Mouse (Mus musculus): ENCODE measurements around the gene Cep19.
"Not testable (repeated sequence)": the region's sequence is repeated elsewhere in the genome, so short reads cannot be mapped to it uniquely, and the experiment has no call there.

Gene Cep19

DNA sequence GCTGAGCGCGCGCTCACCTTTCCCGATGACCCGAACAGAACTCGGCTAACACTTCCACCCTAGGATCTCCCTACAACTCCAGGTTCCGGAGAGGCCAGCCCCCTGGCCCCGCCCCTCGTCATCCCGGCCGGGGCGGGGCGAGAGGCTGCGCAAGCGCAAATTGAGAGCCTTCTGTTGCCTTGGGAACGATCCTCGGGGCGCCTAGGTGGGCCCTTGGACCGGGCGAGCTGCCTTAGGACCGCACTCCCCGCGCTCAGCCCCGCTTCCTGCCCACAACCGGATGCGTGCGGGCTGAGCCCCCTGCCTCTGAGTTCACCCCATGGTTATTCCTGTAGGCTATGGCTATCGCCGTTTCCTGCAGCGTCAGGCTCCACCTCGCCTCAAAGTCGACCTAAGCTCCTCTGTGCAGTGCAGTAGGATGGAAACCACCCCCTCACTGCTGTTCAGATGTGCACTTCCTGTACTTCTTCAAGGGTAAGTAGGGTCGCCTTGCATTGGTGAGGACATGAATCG is at the start of gene Cep19, which contains the start of gene Pigx:
Gene Cep19 (plus strand): TSS at position 163 of the 513 bp plus-strand sequence.
Gene Pigx (minus strand): TSS at position 103 of the 513 bp plus-strand sequence.
- DNase-seq (ENCODE audit: low read depth): peak; percentile 93

DNA sequence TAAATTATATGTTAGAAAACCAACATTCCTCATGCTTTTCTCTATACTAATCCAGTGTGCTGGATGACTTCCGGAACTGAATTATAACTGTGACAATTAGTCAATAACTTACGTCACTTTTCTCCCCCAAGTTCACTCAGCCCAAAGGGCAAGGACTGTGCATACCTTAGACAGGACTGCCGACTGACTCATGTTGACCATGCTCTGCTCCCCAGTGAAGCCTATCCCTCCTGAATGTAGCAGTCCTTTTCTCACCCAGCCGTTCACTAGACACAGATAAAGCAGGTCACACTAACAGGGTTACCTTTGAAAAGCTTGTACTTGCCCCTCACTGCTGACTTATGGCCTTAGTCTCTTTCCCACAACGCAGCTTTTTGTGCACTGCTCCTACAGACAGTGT is 40.8 kb upstream of the Cep19 start:
- DNase-seq (ENCODE audit: low read depth): no peak

DNA sequence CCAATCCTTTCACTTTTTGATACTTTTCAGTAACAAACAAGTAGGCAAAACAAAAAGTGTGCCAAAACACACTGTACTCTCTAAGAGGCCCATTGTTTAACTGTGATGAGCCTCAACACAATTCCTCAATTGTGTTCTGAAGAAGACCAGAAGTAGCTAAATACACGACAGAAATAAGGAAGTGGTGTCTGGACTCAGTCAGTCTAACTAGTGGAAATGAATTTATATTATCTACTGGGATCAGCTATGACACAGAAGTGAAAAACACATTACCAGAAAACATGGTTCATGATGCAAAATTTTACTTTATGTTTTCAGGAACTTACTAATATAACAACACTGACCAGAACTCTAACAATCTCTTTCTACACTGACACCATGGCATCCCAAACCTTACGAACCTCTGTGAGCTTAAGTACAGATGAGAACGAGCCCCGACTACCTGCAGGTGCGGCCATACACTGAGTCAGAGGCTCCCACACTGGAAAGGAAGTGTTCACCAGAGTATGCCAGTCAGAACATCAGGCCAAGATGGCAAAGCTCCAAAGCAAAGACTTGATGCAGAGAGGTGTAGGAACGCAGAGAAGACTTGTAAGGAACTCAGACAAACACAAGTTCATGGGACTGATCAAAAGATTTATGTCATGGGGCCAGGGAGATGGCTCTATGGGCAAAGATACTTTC is 39.6 kb upstream of the Cep19 start:
- DNase-seq (ENCODE audit: low read depth): peak; percentile 64

DNA sequence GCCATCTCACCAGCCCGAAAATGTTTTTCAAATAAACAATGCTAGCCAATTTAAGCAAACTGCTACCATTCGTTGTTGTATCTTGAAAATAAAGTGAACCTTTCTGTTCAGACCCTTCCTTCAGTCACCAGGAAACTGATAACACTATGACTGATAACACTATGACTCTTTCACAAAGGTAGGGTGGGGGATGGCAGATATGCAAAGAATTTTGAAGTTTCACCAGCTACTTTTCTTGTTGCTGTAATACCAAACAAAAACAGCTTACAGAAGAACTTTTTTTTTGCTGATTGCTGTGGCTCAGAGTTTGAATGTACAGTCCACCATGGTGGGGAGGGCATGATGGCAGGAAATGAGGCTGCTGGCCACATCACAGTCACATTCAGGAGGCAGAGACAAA is 37.4 kb upstream of the Cep19 start:
- peak; percentile 56 for DNase-seq (ENCODE audit: low read depth)

- no peak for DNase-seq (ENCODE audit: low read depth)
Measured at GRCm38 (mm10) chr16:32063900-32064299, 35.7 kb upstream of the Cep19 start.

DNA sequence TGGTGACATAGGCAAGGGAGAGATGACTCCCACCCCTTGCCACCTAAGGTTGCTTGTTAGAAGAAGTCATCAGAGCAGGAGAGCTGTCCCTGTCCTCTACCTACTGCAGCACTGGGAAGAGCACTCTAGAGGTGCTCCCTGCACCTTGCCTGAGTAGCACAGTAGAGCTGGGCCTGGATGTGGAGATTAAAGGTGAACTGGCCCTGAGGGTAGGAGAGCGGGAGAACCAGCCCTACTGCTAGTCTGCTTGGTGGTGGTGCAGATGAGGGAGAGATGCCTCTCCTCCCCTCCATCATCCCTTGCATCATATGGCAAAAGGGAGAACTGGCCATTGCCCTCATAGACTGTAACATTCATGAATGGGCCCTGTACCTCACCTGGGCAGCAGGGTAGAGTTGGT is 32.7 kb upstream of the Cep19 start:
- no peak for DNase-seq (ENCODE audit: low read depth)

DNA sequence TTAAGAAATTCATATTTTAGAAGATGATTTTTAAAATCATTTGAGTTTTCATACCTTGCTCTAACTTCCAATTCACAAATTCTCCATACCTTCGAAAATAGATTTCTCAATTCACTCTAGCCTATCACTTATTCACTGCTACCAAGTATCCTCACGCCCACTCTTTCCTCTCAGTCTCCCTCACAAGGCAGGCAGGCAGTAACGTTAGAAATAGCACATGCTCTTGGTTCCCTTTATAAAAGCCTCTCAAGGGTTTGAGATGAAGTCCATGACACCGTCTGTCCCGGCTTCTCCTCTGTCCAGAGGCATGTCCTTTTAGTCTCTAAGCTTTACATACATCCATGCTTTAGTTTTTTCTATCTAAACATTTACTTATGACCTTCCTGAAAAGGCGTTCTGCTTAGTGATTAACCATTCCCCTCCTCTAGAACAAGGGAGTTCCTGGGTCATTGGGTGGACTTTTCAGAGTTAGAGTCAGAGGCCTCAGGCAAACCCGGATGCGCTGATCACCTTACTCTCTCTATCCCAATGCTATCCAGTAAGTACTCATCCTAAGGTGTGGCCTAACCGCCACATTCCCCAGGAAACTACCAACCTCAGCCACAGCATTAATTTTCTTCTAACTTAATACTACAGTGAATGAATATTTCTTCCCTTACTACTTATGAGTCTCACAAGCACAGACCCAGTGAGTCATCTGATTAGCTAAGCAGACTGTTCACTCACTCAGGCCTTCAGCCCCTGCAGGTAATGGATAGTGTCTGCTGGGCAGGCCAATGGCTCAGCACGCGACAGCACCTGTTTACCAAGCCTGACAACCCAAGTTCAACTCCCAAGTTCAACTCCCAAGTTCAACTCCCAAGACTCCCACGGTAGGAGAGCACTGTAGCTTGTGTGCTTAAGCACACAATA is 31.0 kb upstream of the Cep19 start:
- DNase-seq (ENCODE audit: low read depth): peak; percentile 46

DNA sequence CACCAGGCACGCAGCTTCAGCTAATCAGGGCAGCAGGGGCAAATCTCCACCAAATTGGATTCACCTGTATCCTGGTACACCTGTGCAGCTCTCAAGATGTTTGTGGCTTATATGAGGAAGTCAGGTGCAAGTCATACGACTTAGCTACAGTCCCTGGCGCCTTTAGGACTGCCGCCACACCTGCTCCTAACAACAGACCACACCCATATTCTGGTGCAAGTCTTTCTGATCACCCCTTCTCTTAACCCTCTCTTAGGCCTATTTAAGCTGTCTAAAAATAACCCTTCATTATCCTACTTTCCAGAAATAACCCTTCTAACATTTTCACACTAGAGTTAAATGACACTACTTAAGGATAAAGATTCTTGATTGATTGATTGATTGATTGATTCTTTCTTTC is 29.5 kb upstream of the Cep19 start:
- DNase-seq (ENCODE audit: low read depth): not testable (repeated sequence)

- DNase-seq (ENCODE audit: low read depth): peak; percentile 57
Measured at GRCm38 (mm10) chr16:32075762-32076161, 23.8 kb upstream of the Cep19 start.

GRCm38 (mm10) chr16:32076406-32076805 is 23.2 kb upstream of the Cep19 start:
- no peak for DNase-seq (ENCODE audit: low read depth)

GRCm38 (mm10) chr16:32077648-32078407 is 21.8 kb upstream of the Cep19 start:
- peak; percentile 80 for DNase-seq (ENCODE audit: low read depth)

DNA sequence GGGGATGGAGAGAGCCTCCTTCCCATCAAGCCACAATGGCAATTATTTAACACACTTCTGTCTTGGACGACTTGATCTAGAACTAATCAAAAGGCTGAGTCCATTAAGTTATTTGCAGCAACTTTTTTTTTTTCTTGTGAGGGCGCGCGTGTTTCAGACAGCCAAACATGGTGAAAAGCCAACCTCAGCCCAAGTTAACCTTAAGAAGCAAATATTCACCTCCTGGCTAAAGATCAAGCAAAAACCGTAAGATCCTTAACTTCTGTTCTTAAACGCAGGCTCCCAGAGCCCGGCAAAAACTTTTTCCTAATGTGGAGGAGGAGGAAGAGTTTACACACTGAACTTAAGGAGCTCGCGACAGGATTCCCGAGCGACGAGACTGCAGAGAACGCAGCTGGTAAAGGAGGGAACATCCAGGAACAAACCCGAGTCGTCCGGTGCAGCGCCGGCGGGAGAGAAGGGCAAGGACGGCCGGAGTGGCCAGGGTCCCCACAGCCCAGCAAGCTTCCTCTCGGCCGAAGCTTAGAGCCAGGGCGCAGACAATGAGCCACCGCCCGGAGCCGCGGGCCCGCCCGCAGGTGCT is 21.1 kb upstream of the Cep19 start:
- peak; percentile 69 for DNase-seq (ENCODE audit: low read depth)

GRCm38 (mm10) chr16:32078991-32079511 is 20.5 kb upstream of the Cep19 start, which contains the start of gene Pak2:
TSS of gene Pak2 (minus strand) at chr16:32079342.
- peak; percentile 92 for DNase-seq (ENCODE audit: low read depth)

GRCm38 (mm10) chr16:32087629-32088443 is 11.8 kb upstream of the Cep19 start:
- DNase-seq (ENCODE audit: low read depth): peak; percentile 85

DNA sequence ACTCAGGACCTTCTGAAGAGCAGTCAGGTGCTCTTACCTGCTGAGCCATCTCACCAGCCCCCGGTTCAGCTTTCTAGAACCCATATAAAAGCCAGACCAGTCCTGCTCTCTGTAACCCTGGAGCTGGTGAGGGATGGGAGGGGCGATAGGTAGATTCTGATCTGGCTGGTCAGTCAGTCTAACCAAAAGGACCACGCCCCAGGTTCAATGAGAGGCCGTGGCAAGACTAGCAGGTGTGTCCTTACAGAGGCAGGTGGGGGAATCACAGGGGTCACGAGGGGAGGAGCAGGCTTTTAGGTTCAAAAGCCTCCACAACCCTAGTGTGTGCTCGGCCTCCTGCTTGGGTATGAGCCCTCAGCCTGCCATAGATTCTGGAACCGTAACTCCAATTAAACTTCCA is 8.1 kb upstream of the Cep19 start:
- DNase-seq (ENCODE audit: low read depth): no peak

GRCm38 (mm10) chr16:32097757-32098156 is 1.8 kb upstream of the Cep19 start:
- DNase-seq (ENCODE audit: low read depth): peak; percentile 52

- DNase-seq (ENCODE audit: low read depth): no peak
Measured at GRCm38 (mm10) chr16:32098897-32099637, 533 bp upstream of the Cep19 start.

DNA sequence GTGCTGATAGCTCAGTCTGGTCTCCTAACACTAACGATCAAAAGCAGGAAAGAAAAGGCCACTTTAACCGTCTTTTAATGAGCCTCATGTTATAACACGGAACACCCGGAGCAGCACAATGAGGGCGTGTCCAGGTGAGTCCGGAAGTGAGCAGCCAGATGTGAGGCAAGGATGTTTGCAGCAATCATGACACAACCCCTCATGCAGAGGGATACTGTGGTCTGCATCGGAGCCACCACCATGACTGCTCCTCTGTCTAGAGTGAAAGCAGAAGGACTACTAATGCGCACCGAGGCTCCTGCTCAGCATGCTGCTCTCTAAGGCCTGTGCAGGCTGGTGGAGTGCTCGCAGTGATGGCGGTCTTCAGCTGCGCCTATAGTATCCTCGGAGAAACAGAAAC is 2.7 kb downstream of the Cep19 start:
- DNase-seq (ENCODE audit: low read depth): peak; percentile 43

- DNase-seq (ENCODE audit: low read depth): peak; percentile 59
Measured at GRCm38 (mm10) chr16:32105698-32106097, 6.1 kb downstream of the Cep19 start.
